In genomic region chr4:126620349-126620874, GRCm38 (mm10) we compare ENCODE assay signal across 10 mouse cellular contexts. TPM values are rescaled to one million over a fixed set of nuclear protein-coding genes. Genes with fewer than 3 reads are reported as not detected.
A peak's percentile ranks its signal among the peaks of the same experiment; 100 is the strongest.
DNase-seq lines count a peak whose midpoint lies in the region; ATAC-seq and TF ChIP-seq lines count a peak whose summit lies in the region.
"Had no signal": no experiment of that assay in that cellular context is flagged by ENCODE, and none has a peak within 500 bp of the region (broad histone marks: within the 10 kb centered on the region; RNA-seq: fewer than 3 reads in every experiment).

No protein-coding gene starts in this region.

- no peaks in the 10 kb centered on the region for H3K36me3 ChIP-seq in heart, postnatal 0 days (replicated peaks; ENCODE audit: control insufficient read depth, insufficient read depth, low read length)
- H3K36me3 ChIP-seq in embryonic facial prominence, embryonic 14.5 days (ENCODE audit: control insufficient read depth, insufficient read depth, low read length): no peaks in the 10 kb centered on the region
- H3K36me3 ChIP-seq in intestine, embryonic 15.5 days: no peaks in the 10 kb centered on the region
- H3K36me3 ChIP-seq in midbrain, embryonic 16.5 days (ENCODE audit: control insufficient read depth, insufficient read depth, low read length): no peaks in the 10 kb centered on the region
- H3K36me3 ChIP-seq in thymus, adult 2 months (ENCODE audit: control insufficient read depth, insufficient read depth, low read length): no peaks in the 10 kb centered on the region

- no peaks in the 10 kb centered on the region for H3K9me3 ChIP-seq in heart, postnatal 0 days (replicated peaks; ENCODE audit: control insufficient read depth, low read length)
- no peaks in the 10 kb centered on the region for H3K9me3 ChIP-seq in embryonic facial prominence, embryonic 14.5 days (ENCODE audit: control insufficient read depth, low read length)
- no peaks in the 10 kb centered on the region for H3K9me3 ChIP-seq in intestine, embryonic 15.5 days
- no peaks in the 10 kb centered on the region for H3K9me3 ChIP-seq in midbrain, embryonic 16.5 days (replicated peaks; ENCODE audit: control insufficient read depth, low read length, poor library complexity, severe bottlenecking)

- no peak for DNase-seq in heart, postnatal 0 days (ENCODE audit: low spot score)
- DNase-seq in heart, adult 9 months (ENCODE audit: low spot score in 2 of 2): no peak
- DNase-seq in embryonic facial prominence, embryonic 14.5 days (ENCODE audit: low spot score): peak; percentile 13
- no peak for DNase-seq in thymus, adult 2 months
- DNase-seq in adrenal gland, postnatal 10 days: no peak
- no peak for DNase-seq in thymus, postnatal 36 days

- peaks cover 30% of the 10 kb centered on the region for H3K27me3 ChIP-seq in heart, postnatal 0 days (ENCODE audit: control insufficient read depth, insufficient read depth, low read length)
- H3K27me3 ChIP-seq in embryonic facial prominence, embryonic 14.5 days (replicated peaks; ENCODE audit: control insufficient read depth, insufficient read depth, low read length): no peaks in the 10 kb centered on the region; the same call in 1 of the 2 replicates
- peaks cover 20% of the 10 kb centered on the region for H3K27me3 ChIP-seq in intestine, embryonic 15.5 days (replicated peaks)
- peaks cover 22% of the 10 kb centered on the region for H3K27me3 ChIP-seq in midbrain, embryonic 16.5 days (ENCODE audit: control insufficient read depth, insufficient read depth, low read depth, low read length)
- H3K27me3 ChIP-seq in thymus, adult 2 months (ENCODE audit: control insufficient read depth, insufficient read depth, low read length): peaks cover 13% of the 10 kb centered on the region; the same call in 1 of the 2 replicates
- H3K27me3 ChIP-seq: CH12.LX had no signal

- H3K4me2 ChIP-seq in heart, postnatal 0 days (ENCODE audit: low read depth, low read length): peak overlapping the region; percentile 51; the same call in 1 of the 2 replicates
- H3K4me2 ChIP-seq in embryonic facial prominence, embryonic 14.5 days (ENCODE audit: low read depth, low read length): peak overlapping the region; percentile 71
- peak overlapping the region; percentile 70 for H3K4me2 ChIP-seq in intestine, embryonic 15.5 days (replicated peaks)
- peak overlapping the region; percentile 50 for H3K4me2 ChIP-seq in midbrain, embryonic 16.5 days (ENCODE audit: low read length)

- H3K4me3 ChIP-seq in heart, postnatal 0 days (ENCODE audit: low read depth, low read length): peak overlapping the region; percentile 25
- peak overlapping the region; percentile 34 for H3K4me3 ChIP-seq in embryonic facial prominence, embryonic 14.5 days (ENCODE audit: low read depth, low read length)
- H3K4me3 ChIP-seq in intestine, embryonic 15.5 days (replicated peaks): peak overlapping the region; percentile 28
- H3K4me3 ChIP-seq in midbrain, embryonic 16.5 days (ENCODE audit: low read depth, low read length): peak overlapping the region; percentile 28
- no peak overlapping the region for H3K4me3 ChIP-seq in thymus, adult 2 months (ENCODE audit: control insufficient read depth, insufficient read depth, low read length)

- TF ChIP-seq CTCF in heart, postnatal 0 days (IDR thresholded peaks at IDR 0.05; ENCODE audit: low read depth): no peak
- no peak for TF ChIP-seq CTCF in thymus, adult 2 months (IDR thresholded peaks at IDR 0.05; ENCODE audit: borderline replicate concordance, control insufficient read depth, extremely low read depth, insufficient read depth, low read length, poor library complexity)

- no peaks in the 10 kb centered on the region for H3K4me1 ChIP-seq in heart, postnatal 0 days (ENCODE audit: control insufficient read depth, insufficient read depth)
- no peaks in the 10 kb centered on the region for H3K4me1 ChIP-seq in embryonic facial prominence, embryonic 14.5 days (ENCODE audit: control insufficient read depth, insufficient read depth, low read length)
- H3K4me1 ChIP-seq in intestine, embryonic 15.5 days (replicated peaks): peaks cover 12% of the 10 kb centered on the region
- H3K4me1 ChIP-seq in midbrain, embryonic 16.5 days (ENCODE audit: control insufficient read depth, insufficient read depth, low read length): peaks cover 2% of the 10 kb centered on the region; the same call in 1 of the 2 replicates
- H3K4me1 ChIP-seq in thymus, adult 2 months (replicated peaks; ENCODE audit: control insufficient read depth, insufficient read depth, low read length): no peaks in the 10 kb centered on the region

- no peak for ATAC-seq in heart, postnatal 0 days (ENCODE audit: insufficient read depth, low read depth)
- ATAC-seq in embryonic facial prominence, embryonic 14.5 days (ENCODE audit: low read depth): no peak
- peak; percentile 25; the same call in 1 of the 2 replicates for ATAC-seq in intestine, embryonic 15.5 days
- ATAC-seq in midbrain, embryonic 16.5 days: no peak

- no peak for TF ChIP-seq POLR2A in thymus, adult 2 months (IDR thresholded peaks at IDR 0.05; ENCODE audit: control insufficient read depth, extremely low read depth, insufficient read depth, low read length, poor library complexity)

- 30% methylated on average over 13 of the region's 13 CpGs for WGBS in heart, postnatal 0 days
- WGBS in embryonic facial prominence, embryonic 14.5 days: 24% methylated on average over 13 of the region's 13 CpGs
- WGBS in intestine, embryonic 15.5 days: 25% methylated on average over 13 of the region's 13 CpGs
- WGBS in midbrain, embryonic 16.5 days: 15% methylated on average over 13 of the region's 13 CpGs
- 14% methylated on average over 13 of the region's 13 CpGs for WGBS in thymus, adult 2 months

- H3K9ac ChIP-seq in heart, postnatal 0 days (replicated peaks; ENCODE audit: low read depth, low read length): no peak overlapping the region
- peak overlapping the region; percentile 58 for H3K9ac ChIP-seq in embryonic facial prominence, embryonic 14.5 days (ENCODE audit: low read depth, low read length)
- peak overlapping the region; percentile 37; the same call in 1 of the 2 replicates for H3K9ac ChIP-seq in intestine, embryonic 15.5 days
- peak overlapping the region; percentile 52; the same call in 1 of the 2 replicates for H3K9ac ChIP-seq in midbrain, embryonic 16.5 days (ENCODE audit: low read depth, low read length)

- no peak for TF ChIP-seq EP300 in heart, postnatal 0 days (IDR thresholded peaks at IDR 0.05; ENCODE audit: low read depth)

- H3K27ac ChIP-seq in heart, postnatal 0 days (ENCODE audit: low read depth): no peak overlapping the region
- no peak overlapping the region for H3K27ac ChIP-seq in embryonic facial prominence, embryonic 14.5 days (replicated peaks; ENCODE audit: low read depth, low read length)
- no peak overlapping the region for H3K27ac ChIP-seq in intestine, embryonic 15.5 days
- H3K27ac ChIP-seq in midbrain, embryonic 16.5 days (ENCODE audit: low read length): no peak overlapping the region
- no peak overlapping the region for H3K27ac ChIP-seq in thymus, adult 2 months (ENCODE audit: control insufficient read depth, insufficient read depth, low read length)
- H3K27ac ChIP-seq: layer of hippocampus, adult 2 months had no signal

RNA-seq across cellular contexts. Expression of gene 5730409E04Rik, which starts 10.8 kb away (rescaled TPM):
- 3.4 and 5.8 TPM in 2 replicates for total RNA-seq in heart, postnatal 0 days (2014; rRNA removed; ENCODE audit: low replicate concordance)
- 2.8 and 3.1 TPM in 2 replicates for polyA plus RNA-seq in heart, postnatal 0 days (2015; fragmentation: Nextera tagmentation; extraction: Ambion mirVana)
- polyA plus RNA-seq in embryonic facial prominence, embryonic 14.5 days (2014; fragmentation: Nextera tagmentation; extraction: Ambion mirVana): 4.4 and 5.7 TPM in 2 replicates
- 1.8 and 2.2 TPM in 2 replicates for polyA plus RNA-seq in intestine, embryonic 15.5 days (2015; fragmentation: Nextera tagmentation; extraction: Ambion mirVana)
- polyA plus RNA-seq in midbrain, embryonic 16.5 days (2015; fragmentation: Nextera tagmentation; extraction: Ambion mirVana): 14.9 and 16.7 TPM in 2 replicates
- polyA plus RNA-seq in thymus, adult 2 months (2012; rRNA removed): 3.6 and 4.6 TPM in 2 replicates
- 10 to 100 TPM; 10.4 to 13.7 TPM for total RNA-seq in adrenal gland, postnatal 10 days (2021)

RNA-seq across cellular contexts. Expression of gene Psmb2, which starts 57.0 kb away (rescaled TPM):
- total RNA-seq in heart, postnatal 0 days (2014; rRNA removed; ENCODE audit: low replicate concordance): 232 and 263 TPM in 2 replicates
- 443 and 455 TPM in 2 replicates for polyA plus RNA-seq in heart, postnatal 0 days (2015; fragmentation: Nextera tagmentation; extraction: Ambion mirVana)
- 465 and 479 TPM in 2 replicates for polyA plus RNA-seq in embryonic facial prominence, embryonic 14.5 days (2014; fragmentation: Nextera tagmentation; extraction: Ambion mirVana)
- 500 and 522 TPM in 2 replicates for polyA plus RNA-seq in intestine, embryonic 15.5 days (2015; fragmentation: Nextera tagmentation; extraction: Ambion mirVana)
- polyA plus RNA-seq in midbrain, embryonic 16.5 days (2015; fragmentation: Nextera tagmentation; extraction: Ambion mirVana): 393 and 408 TPM in 2 replicates
- 229 and 262 TPM in 2 replicates for polyA plus RNA-seq in thymus, adult 2 months (2012; rRNA removed)
- 100 to 1,000 TPM; 169 to 184 TPM for total RNA-seq in adrenal gland, postnatal 10 days (2021)
